Mouse (Mus musculus) neutrophil, adult 5-6 weeks (primary cell): ENCODE measurements at regions not wholly inside any gene's neighbourhood (a gene's known extent, or its start where the extent isn't known, plus 50 kb on each side); places are given as distances from the start of the nearest gene placed in this dataset.
"Not testable (repeated sequence)": the region's sequence is repeated elsewhere in the genome, so short reads cannot be mapped to it uniquely, and the experiment has no call there.

ENCODE experiments used
- ATAC-seq: fragments of 151-379, 151-347 bp; 2 replicates; pipeline ENCODE4 v1.8.0; 2017; ENCODE audit warnings: mild to moderate bottlenecking, moderate TSS enrichment; ENCODE audit not compliant: insufficient number of reproducible peaks, poor library complexity, low FRiP score, severe bottlenecking; ENCODE audit errors: extremely low read depth

GRCm38 (mm10) chr7:73688451-73688850, 51.7 kb upstream of the Fam174b start:
- no peak for ATAC-seq

GRCm38 (mm10) chr7:73686245-73686644, 53.9 kb upstream of the Fam174b start:
- not testable (repeated sequence) for ATAC-seq

GRCm38 (mm10) chr7:73682756-73683155, 57.3 kb upstream of the Fam174b start:
- ATAC-seq = no peak

- ATAC-seq = no peak
Measured at GRCm38 (mm10) chr7:73670598-73670997, 69.5 kb upstream of the Fam174b start.

DNA sequence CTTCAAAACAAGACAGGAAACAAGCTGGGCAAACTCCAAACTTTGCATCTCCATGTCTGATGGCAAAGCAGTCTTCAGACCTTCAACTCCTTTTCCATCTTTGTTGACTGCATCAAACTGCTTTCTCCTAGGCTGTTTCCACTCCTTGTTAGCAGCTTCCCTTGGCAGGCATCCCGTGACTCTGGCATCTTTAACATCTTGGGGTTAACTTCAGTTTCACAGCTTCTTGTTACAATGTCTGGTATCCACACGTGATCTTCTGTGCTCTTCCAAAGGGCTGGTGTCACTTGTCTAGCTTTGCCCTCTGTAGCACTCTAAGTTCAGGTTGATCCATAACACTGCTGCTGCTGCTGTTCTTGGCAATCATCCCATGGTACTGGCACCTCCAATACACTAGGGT, 71.3 kb upstream of the Fam174b start:
- no peak for ATAC-seq

DNA sequence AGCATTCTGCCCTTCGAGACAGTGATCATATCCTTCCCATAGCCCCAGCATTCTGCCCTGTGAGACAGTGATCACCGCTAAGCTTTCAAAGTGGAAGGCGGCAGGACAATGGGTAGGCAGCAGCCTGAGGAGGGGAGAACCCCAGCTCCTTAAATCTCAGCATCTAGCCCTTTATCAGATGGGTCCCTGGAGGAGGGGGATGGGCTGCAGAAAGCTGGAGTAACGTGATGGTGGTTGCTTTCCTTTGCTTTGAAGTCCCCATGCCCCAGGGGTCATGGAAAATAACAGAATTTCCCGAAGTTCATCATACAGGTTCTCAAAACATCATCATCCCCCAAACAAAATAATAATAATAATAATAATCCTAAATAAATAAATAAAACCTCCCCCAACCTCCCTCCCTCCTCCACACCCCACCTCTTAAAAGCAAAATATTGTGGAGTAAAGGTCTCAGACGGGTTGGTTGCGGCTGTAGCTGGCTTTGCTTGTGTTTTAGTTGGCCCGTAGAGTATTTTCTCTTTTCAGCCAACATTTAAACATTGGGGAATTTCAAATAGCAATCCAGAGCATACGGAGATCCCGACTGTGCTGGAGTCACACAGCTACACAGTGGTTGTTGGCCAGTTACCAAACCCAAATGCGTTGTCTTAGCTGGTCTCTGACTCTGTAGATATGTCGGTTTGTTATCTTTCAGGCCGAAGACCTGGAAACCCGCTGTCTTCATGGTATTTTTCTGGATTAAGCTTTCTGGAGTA, 73.0 kb upstream of the Fam174b start:
- no peak for ATAC-seq

DNA sequence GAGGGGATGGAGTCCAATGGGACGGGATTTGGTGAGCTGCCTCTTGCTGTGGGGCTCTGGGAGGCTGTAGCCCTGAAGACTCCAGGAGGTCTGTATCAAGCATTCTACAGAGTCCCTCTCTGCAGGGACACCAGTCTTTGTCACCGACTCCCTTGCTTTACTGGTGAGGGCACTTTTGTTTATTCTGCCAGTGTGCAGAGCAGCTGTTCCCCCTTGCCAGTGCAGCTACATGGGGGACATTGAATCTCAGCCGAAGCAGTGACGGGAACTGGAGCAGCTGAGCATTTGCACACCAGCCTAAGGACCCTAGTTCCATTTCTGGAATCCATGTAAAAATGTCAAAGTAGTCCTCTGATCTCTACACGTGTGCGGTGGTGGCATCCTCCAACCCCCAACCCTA, 75.1 kb upstream of the Fam174b start:
- ATAC-seq = no peak

DNA sequence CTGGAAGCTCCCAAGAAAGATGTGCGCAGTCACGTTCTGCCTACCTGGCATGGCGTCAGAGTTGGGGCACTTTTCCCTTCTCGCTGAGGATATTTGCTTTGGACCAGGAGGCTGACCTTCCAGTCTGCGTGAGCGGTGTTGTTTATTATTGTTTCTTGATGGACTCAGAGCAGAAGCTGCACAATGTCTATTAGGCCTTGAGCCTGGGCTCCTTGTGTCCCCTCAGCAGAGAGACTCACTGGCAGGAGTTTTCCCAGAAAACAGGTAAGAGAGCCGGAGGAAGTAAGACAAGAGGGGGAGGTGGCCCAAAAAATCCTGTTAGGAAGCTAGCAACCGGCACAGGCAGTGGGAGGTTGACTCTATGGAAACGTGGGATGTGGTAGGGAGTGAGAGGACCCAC, 77.6 kb upstream of the Fam174b start:
- ATAC-seq = no peak

DNA sequence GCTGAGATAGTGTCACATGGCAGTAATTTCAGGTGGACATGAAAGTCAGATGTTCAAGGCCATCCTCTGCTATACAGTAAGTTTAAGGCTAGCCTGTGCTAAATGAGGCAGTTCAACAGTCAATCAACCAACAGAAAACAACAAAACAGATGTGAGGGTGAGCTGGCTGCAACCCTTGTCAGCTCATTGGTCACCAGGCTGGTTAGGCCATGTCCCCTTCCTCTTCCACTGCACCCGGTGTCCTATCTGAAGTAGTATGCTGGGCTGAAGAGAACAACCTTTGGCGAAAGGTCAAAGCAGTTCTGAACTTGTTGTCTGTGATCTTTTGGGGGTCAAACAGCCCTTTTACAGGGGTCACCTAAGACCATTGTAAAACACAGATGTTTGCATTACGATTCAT, 78.2 kb upstream of the Fam174b start:
- ATAC-seq = no peak

- no peak for ATAC-seq
Measured at GRCm38 (mm10) chr7:73659551-73659950, 80.6 kb upstream of the Fam174b start.

DNA sequence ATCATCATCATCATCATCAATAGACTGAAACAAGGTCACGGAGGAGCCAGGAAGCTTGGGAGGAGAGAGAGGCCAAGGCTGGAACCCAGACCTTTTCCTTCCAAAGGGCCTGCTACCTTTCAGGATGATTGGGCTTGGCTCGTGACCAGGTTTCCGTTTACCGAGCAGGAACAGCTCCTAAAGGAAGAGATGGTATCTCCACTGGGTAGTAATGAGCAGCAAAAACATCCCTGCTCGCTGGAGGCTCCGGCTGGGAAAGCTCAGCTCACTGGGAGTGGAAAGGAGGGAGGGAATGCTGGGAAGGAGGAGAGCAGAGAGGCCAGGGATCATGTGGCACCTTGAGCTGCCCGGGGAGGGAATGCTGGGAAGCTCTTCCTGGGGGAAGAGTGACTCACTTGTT, 82.8 kb upstream of the Fam174b start:
- no peak for ATAC-seq

DNA sequence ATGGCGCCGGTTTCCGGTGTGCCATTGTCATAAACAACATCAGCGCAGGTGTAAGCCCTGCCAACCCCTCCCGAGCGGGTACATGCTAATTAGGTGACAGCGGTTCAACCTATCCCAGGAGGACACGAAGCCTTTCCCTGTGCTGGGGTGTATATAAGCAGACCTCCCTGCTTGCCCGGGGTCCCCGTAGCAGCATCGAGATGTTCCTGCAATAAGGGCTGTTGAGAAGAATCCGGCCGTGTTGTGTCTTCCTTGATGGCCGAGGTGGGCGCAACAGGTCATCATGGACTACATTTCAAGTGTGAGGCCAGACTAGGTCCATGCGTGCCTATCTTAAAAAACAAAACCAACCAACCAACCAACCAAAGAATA, 83.7 kb upstream of the Fam174b start:
- not testable (repeated sequence) for ATAC-seq

GRCm38 (mm10) chr7:73655787-73656423, 84.2 kb upstream of the Fam174b start:
- ATAC-seq = no peak

DNA sequence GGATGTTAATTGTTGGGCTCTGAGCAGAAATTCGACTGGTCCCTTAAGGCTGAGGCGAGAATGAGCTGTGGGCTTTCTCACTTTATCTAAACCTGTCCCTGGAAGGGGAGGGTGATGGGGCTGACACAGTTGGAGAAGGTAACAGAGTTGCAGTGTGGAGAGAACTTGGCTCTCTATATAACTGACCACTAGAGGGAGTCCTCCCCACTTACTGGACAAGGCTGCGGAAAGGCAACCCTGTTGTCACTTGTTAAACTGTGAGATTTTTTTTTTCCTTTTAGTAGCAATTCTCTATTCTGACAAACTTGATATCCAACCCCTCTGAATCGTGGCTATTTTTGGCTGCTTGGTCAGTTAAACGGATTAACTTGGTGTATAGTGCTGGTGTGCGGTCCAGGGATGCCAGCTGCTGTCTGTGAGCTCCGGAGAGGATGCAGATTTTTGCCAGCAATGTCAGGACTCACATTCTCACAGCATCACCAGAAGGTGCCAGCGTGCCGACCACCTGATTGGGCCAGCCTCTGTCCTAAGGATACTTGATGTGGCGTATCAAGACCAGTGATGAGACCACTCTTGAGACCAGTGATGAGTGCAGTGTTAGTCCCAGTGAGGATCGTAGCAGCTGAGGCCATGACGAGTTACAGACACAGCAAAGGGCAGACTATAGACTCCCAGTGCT, 85.8 kb upstream of the Fam174b start:
- peak; percentile 41; the same call in 1 of the 2 replicates for ATAC-seq

DNA sequence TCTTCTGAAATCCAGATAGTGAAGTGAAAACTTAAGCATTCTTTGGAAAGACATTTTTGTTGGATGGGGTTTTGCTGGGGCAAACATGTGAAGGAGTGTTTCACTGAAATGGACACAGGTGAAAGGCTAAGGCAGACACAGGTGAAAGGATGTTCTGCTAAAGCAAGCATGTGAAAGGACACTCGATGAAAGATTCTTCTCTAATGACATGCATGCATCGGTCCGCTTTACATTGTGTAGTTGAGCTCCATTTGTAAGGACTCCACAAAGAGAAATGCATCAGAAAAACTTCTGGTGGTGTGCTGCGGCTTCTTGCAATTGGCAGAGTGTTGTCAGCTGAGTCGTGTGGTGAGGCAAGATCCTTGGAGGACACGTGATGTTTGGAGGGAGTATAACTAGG, 89.2 kb upstream of the Fam174b start:
- no peak for ATAC-seq

DNA sequence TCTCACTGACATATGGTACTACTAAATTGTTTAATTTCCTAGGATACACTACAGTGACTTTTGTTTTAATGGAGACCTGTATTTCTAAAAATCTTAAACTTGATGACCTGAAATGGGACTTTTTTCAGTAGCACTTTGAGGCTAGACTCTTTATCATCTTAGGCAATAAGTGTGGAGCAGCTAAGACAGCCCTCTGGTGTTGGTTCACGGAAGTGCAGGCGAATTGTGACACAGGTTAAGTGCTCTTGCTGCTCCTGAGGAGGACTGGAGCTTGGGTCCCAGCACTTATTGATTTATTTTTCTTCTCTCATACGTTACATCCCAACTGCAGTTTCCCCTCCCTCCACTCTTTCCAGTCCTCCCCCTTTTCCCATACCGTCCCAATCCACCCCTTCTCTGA, 92.1 kb upstream of the Fam174b start:
- ATAC-seq = peak; percentile 74; the same call in 1 of the 2 replicates

GRCm38 (mm10) chr7:73647140-73647539, 93.0 kb upstream of the Fam174b start:
- no peak for ATAC-seq

DNA sequence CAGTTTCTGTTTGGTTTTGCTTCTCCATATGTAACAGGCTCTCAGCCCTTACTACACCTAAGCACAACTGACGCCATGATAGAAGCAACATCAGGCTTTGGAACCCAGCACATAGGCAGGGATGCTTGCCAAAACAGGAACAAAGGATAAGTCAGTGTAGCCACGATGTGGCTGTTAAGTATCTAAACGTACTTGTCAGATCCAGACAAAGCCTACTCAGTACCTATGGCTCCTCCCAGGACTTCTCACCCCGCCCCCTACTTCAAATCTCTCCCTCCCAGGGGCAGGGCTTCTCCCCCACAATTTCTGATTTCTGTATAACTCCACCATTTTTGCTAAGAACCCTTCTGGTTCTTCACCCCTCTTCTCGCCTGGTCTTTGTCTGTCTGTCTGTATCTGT, 93.4 kb upstream of the Fam174b start:
- ATAC-seq = no peak

- ATAC-seq = no peak
Measured at GRCm38 (mm10) chr7:73644362-73644904, 95.7 kb upstream of the Fam174b start.

GRCm38 (mm10) chr7:73643993-73644335, 96.1 kb upstream of the Fam174b start:
- ATAC-seq = no peak
